Mouse (Mus musculus): ENCODE results near the gene Pecam1.

DNA sequence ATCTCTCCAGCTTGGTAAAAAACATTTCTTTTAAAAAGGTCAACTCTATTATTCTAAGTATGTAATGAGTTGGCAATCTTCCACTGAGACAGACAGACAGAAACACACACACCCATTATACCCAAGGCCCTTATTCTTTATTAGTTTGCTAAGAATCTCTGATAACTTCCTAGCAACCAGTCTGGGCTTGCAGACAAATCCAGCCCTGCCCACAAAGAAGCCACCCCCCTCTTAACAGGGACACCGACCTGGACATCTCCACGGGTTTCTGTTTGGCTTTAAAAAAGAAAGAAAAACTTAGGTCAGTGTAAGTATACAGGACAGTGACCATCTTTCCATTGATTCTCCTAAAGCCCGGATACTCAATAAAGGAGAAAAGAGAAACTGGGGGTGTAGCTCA, 67.1 kb downstream of the Pecam1 start:
- TF ChIP-seq CTCF (IDR thresholded peaks at IDR 0.05; ENCODE audit: control insufficient read depth, insufficient read depth, insufficient read length) (no peak), USF1 (IDR thresholded peaks at IDR 0.05; ENCODE audit: low read depth) (no peak), MYOD1 (IDR thresholded peaks at IDR 0.05; ENCODE audit: control insufficient read depth, insufficient read length, low read depth) (no peak), MYOG (IDR thresholded peaks at IDR 0.05; ENCODE audit: control insufficient read depth, extremely low read depth, insufficient read length) (no peak), CEBPB (IDR thresholded peaks at IDR 0.05; ENCODE audit: low read depth) (no peak), MAX (IDR thresholded peaks at IDR 0.05) (no peak), FOSL1 (IDR thresholded peaks at IDR 0.05; ENCODE audit: insufficient read depth, low read length, poor library complexity, severe bottlenecking) (no peak)

All from C2C12 (cell line).